Mouse (Mus musculus) midbrain, embryonic 16.5 days (tissue): ENCODE measurements around the gene Adprhl2. TPM values are rescaled to one million over a fixed set of nuclear protein-coding genes. Genes with fewer than 3 reads are reported as not detected.

ENCODE experiments used
- ATAC-seq: fragments of 200-750 bp; cut with Nextera tagmentation; 2 replicates; pipeline ENCODE4 v1.8.0; 2017; ENCODE audit warnings: moderate TSS enrichment
- H3K27ac ChIP-seq: fragments of 300-500 bp; sonication (generic); 2 replicates; pipeline ENCODE4 v1.5.1; 2014; ENCODE audit warnings: mild to moderate bottlenecking, low read length, mixed read lengths
- H3K27me3 ChIP-seq: fragments of 300-500 bp; sonication (generic); 2 replicates; pipeline ENCODE4 v1.6.1; 2014; ENCODE audit warnings: low read depth, low read length, mixed read lengths; ENCODE audit not compliant: control insufficient read depth, insufficient read depth
- H3K36me3 ChIP-seq: fragments of 300-500 bp; sonication (generic); 2 replicates; pipeline ENCODE4 v1.6.1; 2014; ENCODE audit warnings: mild to moderate bottlenecking, low read length, moderate library complexity, mixed read lengths; ENCODE audit not compliant: control insufficient read depth, insufficient read depth
- H3K4me1 ChIP-seq: fragments of 300-500 bp; sonication (generic); 2 replicates; pipeline ENCODE4 v1.6.1; 2014; ENCODE audit warnings: mild to moderate bottlenecking, low read length, mixed read lengths; ENCODE audit not compliant: control insufficient read depth, insufficient read depth
- H3K4me2 ChIP-seq: fragments of 300-500 bp; sonication (generic); 2 replicates; pipeline ENCODE4 v1.6.1; 2014; ENCODE audit warnings: mild to moderate bottlenecking, low read length, mixed read lengths
- H3K4me3 ChIP-seq: fragments of 300-500 bp; sonication (generic); 2 replicates; pipeline ENCODE4 v1.5.1; 2014; ENCODE audit warnings: low read depth, mild to moderate bottlenecking, low read length, moderate library complexity, mixed read lengths
- H3K9ac ChIP-seq: fragments of 300-500 bp; sonication (generic); 2 replicates; pipeline ENCODE4 v1.6.1; 2014; ENCODE audit warnings: low read depth, low read length, mixed read lengths
- H3K9me3 ChIP-seq: fragments of 300-500 bp; sonication (generic); replicated peaks from 2 replicates; pipeline ENCODE4 v1.6.1; 2014; ENCODE audit warnings: mild to moderate bottlenecking, low read length, mixed read lengths; ENCODE audit not compliant: control insufficient read depth, poor library complexity, severe bottlenecking
- WGBS: fragments of 180-500 bp; shearing (Covaris S2); extraction: QIAGEN DNeasy Blood & Tissue Kit; methylation state at CpG from one replicate; pipeline ENCODE4 v1.1.7; 2014; 5-methylcytosine and 5-hydroxymethylcytosine counted together
- polyA plus RNA-seq: library from polyadenylated mRNA; unstranded; fragments of >200 nt; fragmentation: Nextera tagmentation; extraction: Ambion mirVana; gene quantifications from 2 replicates; pipeline ENCODE4 v1.2.1, GENCODE M21; 2015

Adprhl2 gene
- polyA plus RNA-seq, 1 experiment from 2014 or later: 83.9 TPM

GRCm38 (mm10) chr4:126310344-126310743 is 11.2 kb downstream of the Adprhl2 start:
- Histone ChIP-seq H3K4me3 (no peak overlapping the region), H3K4me1 (no peaks in the 10 kb centered on the region), H3K9me3 (no peaks in the 10 kb centered on the region), H3K36me3 (no peaks in the 10 kb centered on the region), H3K9ac (no peak overlapping the region), H3K4me2 (no peak overlapping the region), H3K27ac (no peak overlapping the region), H3K27me3 (no peaks in the 10 kb centered on the region)
- ATAC-seq: no peak
- 71% methylated on average over 7 of the region's 7 CpGs for WGBS

- Histone ChIP-seq H3K36me3 (no peaks in the 10 kb centered on the region), H3K4me3 (peak overlapping the region; percentile 33), H3K27ac (no peak overlapping the region), H3K27me3 (no peaks in the 10 kb centered on the region), H3K9ac (peak overlapping the region; percentile 60), H3K9me3 (no peaks in the 10 kb centered on the region), H3K4me2 (peak overlapping the region; percentile 52), H3K4me1 (no peaks in the 10 kb centered on the region)
- ATAC-seq: peak; percentile 92
- WGBS: 2% methylated on average over 7 of the region's 7 CpGs
Measured at GRCm38 (mm10) chr4:126309922-126310309, 11.6 kb downstream of the Adprhl2 start.

GRCm38 (mm10) chr4:126309211-126309921 is 12.1 kb downstream of the Adprhl2 start:
- Histone ChIP-seq H3K4me3 (peak overlapping the region; percentile 33), H3K36me3 (no peaks in the 10 kb centered on the region), H3K27ac (no peak overlapping the region), H3K4me2 (peak overlapping the region; percentile 52), H3K4me1 (no peaks in the 10 kb centered on the region), H3K27me3 (no peaks in the 10 kb centered on the region), H3K9me3 (no peaks in the 10 kb centered on the region), H3K9ac (peak overlapping the region; percentile 60)
- peak; percentile 62 for ATAC-seq
- 15% methylated on average over 20 of the region's 20 CpGs for WGBS

GRCm38 (mm10) chr4:126306827-126307226 is 14.7 kb downstream of the Adprhl2 start:
- 11% methylated on average over 2 of the region's 2 CpGs for WGBS
- H3K4me3 ChIP-seq: no peak overlapping the region
- H3K27ac ChIP-seq: no peak overlapping the region
- no peaks in the 10 kb centered on the region for H3K36me3 ChIP-seq
- H3K4me2 ChIP-seq: no peak overlapping the region
- no peak overlapping the region for H3K9ac ChIP-seq
- no peaks in the 10 kb centered on the region for H3K4me1 ChIP-seq
- ATAC-seq: no peak
- H3K9me3 ChIP-seq: no peaks in the 10 kb centered on the region
- peaks cover 15% of the 10 kb centered on the region for H3K27me3 ChIP-seq

GRCm38 (mm10) chr4:126306058-126306457 is 15.4 kb downstream of the Adprhl2 start:
- no peak for ATAC-seq
- peaks cover 7% of the 10 kb centered on the region for H3K4me1 ChIP-seq
- no peak overlapping the region for H3K9ac ChIP-seq
- H3K27ac ChIP-seq: no peak overlapping the region
- no peak overlapping the region for H3K4me2 ChIP-seq
- H3K9me3 ChIP-seq: no peaks in the 10 kb centered on the region
- WGBS: 93% methylated on average over 6 of the region's 6 CpGs
- H3K27me3 ChIP-seq: peaks cover 21% of the 10 kb centered on the region
- no peaks in the 10 kb centered on the region for H3K36me3 ChIP-seq
- H3K4me3 ChIP-seq: no peak overlapping the region

GRCm38 (mm10) chr4:126305428-126305827 is 16.1 kb downstream of the Adprhl2 start:
- 88% methylated on average over 1 of the region's 1 CpGs for WGBS
- ATAC-seq: no peak

GRCm38 (mm10) chr4:126303877-126304276 is 17.6 kb downstream of the Adprhl2 start:
- H3K27me3 ChIP-seq: peaks cover 40% of the 10 kb centered on the region
- H3K36me3 ChIP-seq: no peaks in the 10 kb centered on the region
- no peak overlapping the region for H3K27ac ChIP-seq
- ATAC-seq: no peak
- H3K4me1 ChIP-seq: peaks cover 10% of the 10 kb centered on the region
- WGBS: 56% methylated on average over 4 of the region's 4 CpGs
- no peak overlapping the region for H3K4me3 ChIP-seq
- no peaks in the 10 kb centered on the region for H3K9me3 ChIP-seq
- no peak overlapping the region for H3K9ac ChIP-seq
- no peak overlapping the region for H3K4me2 ChIP-seq

More at GRCm38 (mm10) chr4:126305428-126305827, 16.1 kb downstream of the Adprhl2 start:
- Histone ChIP-seq H3K9me3 (no peaks in the 10 kb centered on the region), H3K36me3 (no peaks in the 10 kb centered on the region), H3K27ac (no peak overlapping the region), H3K4me1 (peaks cover 10% of the 10 kb centered on the region), H3K27me3 (peaks cover 27% of the 10 kb centered on the region), H3K9ac (no peak overlapping the region), H3K4me2 (no peak overlapping the region), H3K4me3 (no peak overlapping the region)

GRCm38 (mm10) chr4:126301584-126302309 is 19.8 kb downstream of the Adprhl2 start:
- Histone ChIP-seq H3K27ac (no peak overlapping the region), H3K9me3 (no peaks in the 10 kb centered on the region), H3K27me3 (peaks cover 47% of the 10 kb centered on the region), H3K9ac (peak overlapping the region; percentile 31; the same call in 1 of the 2 replicates), H3K4me2 (peak overlapping the region; percentile 49), H3K4me3 (peak overlapping the region; percentile 24), H3K4me1 (peaks cover 15% of the 10 kb centered on the region), H3K36me3 (no peaks in the 10 kb centered on the region)
- 4% methylated on average over 27 of the region's 27 CpGs for WGBS
- ATAC-seq: peak; percentile 25; the same call in 1 of the 2 replicates
